Mouse (Mus musculus) forebrain, embryonic 15.5 days (tissue): ENCODE results near the gene Setd1b. TPM values are rescaled to one million over a fixed set of nuclear protein-coding genes. Genes with fewer than 3 reads are reported as not detected.
"Not testable (repeated sequence)": the region's sequence is repeated elsewhere in the genome, so short reads cannot be mapped to it uniquely, and the experiment has no call there.

Experiments
- ATAC-seq: fragments of 200-750 bp; cut with Nextera tagmentation; replicated peaks from 2 replicates; pipeline ENCODE4 v1.8.0; 2017; ENCODE audit warnings: mild to moderate bottlenecking, moderate TSS enrichment, moderate library complexity
- H3K27ac ChIP-seq: fragments of 300-500 bp; sonication (generic); replicated peaks from 2 replicates; pipeline ENCODE4 v1.5.1; 2015; ENCODE audit warnings: mild to moderate bottlenecking, inconsistent platforms
- H3K27me3 ChIP-seq: fragments of 300-500 bp; sonication (generic); 2 replicates; pipeline ENCODE4 v1.6.1; 2015; ENCODE audit warnings: inconsistent platforms
- H3K36me3 ChIP-seq: fragments of 300-500 bp; sonication (generic); 2 replicates; pipeline ENCODE4 v1.6.1; 2015; ENCODE audit warnings: mild to moderate bottlenecking, inconsistent platforms
- H3K4me1 ChIP-seq: fragments of 300-500 bp; sonication (generic); 2 replicates; pipeline ENCODE4 v1.6.1; 2015; ENCODE audit warnings: inconsistent platforms
- H3K4me2 ChIP-seq: fragments of 300-500 bp; sonication (generic); replicated peaks from 2 replicates; pipeline ENCODE4 v1.6.1; 2015; ENCODE audit warnings: mild to moderate bottlenecking, inconsistent platforms
- H3K4me3 ChIP-seq: fragments of 300-500 bp; sonication (generic); 2 replicates; pipeline ENCODE4 v1.5.1; 2015; ENCODE audit warnings: mild to moderate bottlenecking, inconsistent platforms
- H3K9ac ChIP-seq: fragments of 300-500 bp; sonication (generic); replicated peaks from 2 replicates; pipeline ENCODE4 v1.6.1; 2015; ENCODE audit warnings: mild to moderate bottlenecking, inconsistent platforms
- H3K9me3 ChIP-seq: fragments of 300-500 bp; sonication (generic); 2 replicates; pipeline ENCODE4 v1.6.1; 2016; ENCODE audit warnings: inconsistent platforms
- WGBS: fragments of 180-500 bp; shearing (Covaris S2); methylation state at CpG from one replicate; pipeline ENCODE4 v1.1.7; 2015; ENCODE audit warnings: mixed read lengths; 5-methylcytosine and 5-hydroxymethylcytosine counted together
- polyA plus RNA-seq: library from polyadenylated mRNA; unstranded; fragments of >200 nt; fragmentation: Nextera tagmentation; extraction: Ambion mirVana; gene quantifications from 2 replicates; pipeline ENCODE4 v1.2.1, GENCODE M21; 2015

Setd1b gene
- polyA plus RNA-seq, 1 experiment from 2014 or later = 13.7 TPM

- ATAC-seq, H3K9me3 ChIP-seq, H3K4me3 ChIP-seq, H3K9ac ChIP-seq, H3K36me3 ChIP-seq, H3K27me3 ChIP-seq, H3K27ac ChIP-seq, H3K4me1 ChIP-seq, H3K4me2 ChIP-seq: not testable (repeated sequence)
- WGBS = 93% methylated on average over 6 of the region's 7 CpGs
These were observed 59.0 kb downstream of the Setd1b start for GRCm38 (mm10) chr5:123200816-123201522.

- H3K9ac ChIP-seq = no peak overlapping the region
- no peaks in the 10 kb centered on the region for H3K27me3 ChIP-seq
- no peak for ATAC-seq
- no peaks in the 10 kb centered on the region for H3K36me3 ChIP-seq
- WGBS = 90% methylated on average over 7 of the region's 7 CpGs
- H3K4me2 ChIP-seq = no peak overlapping the region
- H3K4me3 ChIP-seq = no peak overlapping the region
- H3K27ac ChIP-seq = no peak overlapping the region
- no peaks in the 10 kb centered on the region for H3K4me1 ChIP-seq
- no peaks in the 10 kb centered on the region for H3K9me3 ChIP-seq
These were observed 59.5 kb downstream of the Setd1b start for GRCm38 (mm10) chr5:123201523-123201892.

- no peaks in the 10 kb centered on the region for H3K36me3 ChIP-seq
- no peak overlapping the region for H3K9ac ChIP-seq
- WGBS = 83% methylated on average over 5 of the region's 5 CpGs
- no peaks in the 10 kb centered on the region for H3K4me1 ChIP-seq
- no peak overlapping the region for H3K4me2 ChIP-seq
- no peak for ATAC-seq
- H3K27ac ChIP-seq = no peak overlapping the region
- no peak overlapping the region for H3K4me3 ChIP-seq
- no peaks in the 10 kb centered on the region for H3K9me3 ChIP-seq
- H3K27me3 ChIP-seq = no peaks in the 10 kb centered on the region
These were observed 60.0 kb downstream of the Setd1b start for GRCm38 (mm10) chr5:123201987-123202386.

- H3K36me3 ChIP-seq, ATAC-seq, H3K9me3 ChIP-seq, H3K9ac ChIP-seq, H3K27ac ChIP-seq, H3K27me3 ChIP-seq, H3K4me2 ChIP-seq, H3K4me1 ChIP-seq, H3K4me3 ChIP-seq: not testable (repeated sequence)
- 46% methylated on average over 4 of the region's 4 CpGs for WGBS
These were observed 60.8 kb downstream of the Setd1b start for GRCm38 (mm10) chr5:123202771-123203170.

GRCm38 (mm10) chr5:123203591-123203990 lies 61.6 kb downstream of the Setd1b start:
- not testable (repeated sequence) for ATAC-seq, H3K4me3 ChIP-seq
- WGBS = 90% methylated on average over 7 of the region's 7 CpGs

More at GRCm38 (mm10) chr5:123203591-123203990, 61.6 kb downstream of the Setd1b start:
- not testable (repeated sequence) for H3K27me3 ChIP-seq, H3K9me3 ChIP-seq, H3K4me2 ChIP-seq, H3K4me1 ChIP-seq, H3K36me3 ChIP-seq, H3K27ac ChIP-seq, H3K9ac ChIP-seq

Other genes starting within 250 kb of the Setd1b start
- 138 and 141 TPM in 2 replicates for gene Kdm2b, start 152.4 kb upstream of the Setd1b start, polyA plus RNA-seq
- gene Orai1, start 127.1 kb upstream of the Setd1b start, polyA plus RNA-seq = 14.0 and 14.9 TPM in 2 replicates
- gene Morn3, start 95.2 kb upstream of the Setd1b start, polyA plus RNA-seq = 1.1 and 2.2 TPM in 2 replicates
- gene Tmem120b, start 73.8 kb upstream of the Setd1b start, polyA plus RNA-seq = 16.0 and 16.9 TPM in 2 replicates
- 11.4 and 12.4 TPM in 2 replicates for gene Rhof, start 9.5 kb upstream of the Setd1b start, polyA plus RNA-seq
- gene Psmd9, start 27.2 kb downstream of the Setd1b start, polyA plus RNA-seq = 82.0 and 82.9 TPM in 2 replicates
- gene Hpd, start 40.5 kb downstream of the Setd1b start, polyA plus RNA-seq = not detected in 2 replicates
- 2.7 TPM in 2 replicates for gene Wdr66, start 109.9 kb downstream of the Setd1b start, polyA plus RNA-seq
- 80.6 and 89.3 TPM in 2 replicates for gene Bcl7a, start 201.6 kb downstream of the Setd1b start, polyA plus RNA-seq